Mouse (Mus musculus): ENCODE results near the gene Tmie. TPM values are rescaled to one million over a fixed set of nuclear protein-coding genes. Genes with fewer than 3 reads are reported as not detected.

The Tmie gene
- polyA plus RNA-seq (2015; fragmentation: Nextera tagmentation; extraction: Ambion mirVana), result 15.2 and 18.3 TPM in 2 replicates

DNA sequence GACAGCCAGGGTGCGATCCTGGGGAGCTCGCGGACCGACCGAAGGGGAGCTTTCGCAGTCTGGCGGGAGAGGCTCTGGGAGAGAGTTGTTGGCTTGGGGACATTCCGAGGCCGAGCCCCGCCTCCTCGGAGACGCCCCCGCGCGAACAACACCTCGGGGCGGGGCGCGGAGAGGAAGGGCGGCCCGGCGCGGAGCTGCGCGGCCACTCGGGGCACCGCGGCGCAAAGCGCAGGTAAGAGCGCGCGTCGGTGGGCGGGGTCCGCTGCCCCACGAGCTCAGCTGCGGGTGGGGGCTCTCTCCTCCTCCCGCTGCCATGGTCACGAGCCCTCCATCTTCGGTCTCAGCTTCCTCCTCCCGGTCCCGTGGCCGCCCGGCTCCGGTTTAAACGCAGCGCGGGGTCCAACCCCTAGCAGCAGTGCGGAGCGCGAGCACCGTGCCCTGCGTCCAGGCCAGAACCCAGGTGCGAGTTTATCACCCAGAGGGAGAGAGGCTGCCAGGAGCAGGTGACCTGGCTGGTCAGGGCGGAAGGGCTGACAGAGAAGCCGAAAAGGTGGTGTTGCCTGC lies at the start of gene Tmie:
Gene Tmie (minus strand): TSS at position 116 of the 564 bp plus-strand sequence.

DNA sequence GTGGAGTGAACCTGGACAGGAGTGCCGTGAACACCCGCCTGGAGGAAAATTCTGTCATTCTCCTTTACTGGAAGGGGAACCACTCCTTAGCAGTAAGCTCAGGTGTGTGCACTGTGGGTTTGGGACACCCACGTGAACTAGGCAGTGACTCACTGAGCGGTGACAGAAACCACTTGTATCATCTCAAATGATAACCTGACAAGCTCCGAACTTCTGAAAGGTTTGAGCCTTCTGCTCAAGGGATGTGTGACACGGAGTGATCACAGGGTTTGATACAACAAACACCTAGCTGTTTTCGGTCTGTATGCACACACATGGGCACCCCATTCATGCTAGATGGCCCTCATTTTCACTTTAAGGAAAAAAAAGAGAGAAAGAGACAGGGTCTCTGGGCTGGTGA lies 36.9 kb upstream of the Tmie start, which contains the start of gene Fam240a:
Gene Fam240a (minus strand): TSS at position 76 of the 400 bp plus-strand sequence.

GRCm38 (mm10) chr9:110879191-110879920 lies 557 bp downstream of the Tmie start, which contains the start of gene Als2cl:
Gene Als2cl (plus strand): TSS chr9:110879870.

DNA sequence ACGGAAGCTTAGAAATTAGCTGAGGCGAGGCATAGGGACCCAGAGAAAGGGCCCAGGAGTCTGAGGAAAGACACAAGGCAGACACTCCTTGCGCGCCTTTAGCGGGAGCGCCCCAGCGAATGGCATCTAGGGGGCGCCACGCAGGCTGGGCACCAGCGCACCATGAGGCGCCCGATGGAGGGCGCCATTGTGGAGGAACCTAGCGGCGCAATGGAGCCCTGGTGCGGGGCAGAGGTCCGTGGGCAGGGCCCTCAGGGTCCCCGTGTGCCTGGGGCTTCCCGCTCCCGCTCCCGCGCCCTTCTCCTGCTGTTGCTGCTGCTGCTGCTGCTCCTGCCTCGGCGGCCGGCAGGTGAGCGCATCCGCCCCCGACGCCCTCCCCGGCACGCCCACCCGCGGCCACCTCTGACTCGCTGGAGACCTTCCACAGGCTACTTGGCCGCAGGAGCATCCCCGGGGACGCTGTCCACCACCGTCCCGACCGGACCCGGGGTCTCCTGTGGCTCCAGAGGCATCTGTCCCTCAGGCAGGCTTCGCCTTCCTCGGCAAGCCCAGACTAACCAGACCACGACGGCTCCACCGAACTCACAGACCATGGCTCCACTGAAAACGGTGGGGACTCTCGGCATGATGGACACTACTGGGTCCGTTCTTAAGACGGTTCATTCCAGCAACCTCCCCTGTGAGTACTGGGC lies 22.0 kb downstream of the Tmie start, which contains the start of gene Prss50:
Gene Prss50 (plus strand): TSS at position 187 of the 692 bp plus-strand sequence.

GRCm38 (mm10) chr9:110844206-110844605 lies 35.7 kb downstream of the Tmie start, which contains the start of gene Prss46:
Gene Prss46 (plus strand): TSS chr9:110844506.

DNA sequence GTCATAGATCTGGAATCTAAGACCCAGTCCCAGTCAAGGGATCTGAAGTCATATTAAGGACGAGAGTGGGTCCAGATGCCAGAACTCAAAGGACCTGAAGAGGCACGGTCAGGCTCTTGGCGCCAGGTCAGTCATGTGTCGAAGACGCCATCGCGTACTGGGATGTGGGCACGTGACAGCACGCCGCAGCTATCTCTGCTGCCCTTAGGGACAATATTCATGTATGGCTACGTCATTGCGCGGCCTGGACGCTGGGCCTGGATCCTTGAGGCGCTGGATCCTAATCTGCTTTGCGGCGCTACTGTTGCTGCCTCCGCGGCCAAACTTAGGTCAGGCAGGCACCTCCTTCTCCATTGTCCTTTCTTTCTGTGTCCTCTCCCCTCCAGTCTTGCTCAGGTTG lies 45.5 kb downstream of the Tmie start, which contains the start of gene Prss45:
Gene Prss45 (plus strand): TSS at position 178 of the 400 bp plus-strand sequence.

DNA sequence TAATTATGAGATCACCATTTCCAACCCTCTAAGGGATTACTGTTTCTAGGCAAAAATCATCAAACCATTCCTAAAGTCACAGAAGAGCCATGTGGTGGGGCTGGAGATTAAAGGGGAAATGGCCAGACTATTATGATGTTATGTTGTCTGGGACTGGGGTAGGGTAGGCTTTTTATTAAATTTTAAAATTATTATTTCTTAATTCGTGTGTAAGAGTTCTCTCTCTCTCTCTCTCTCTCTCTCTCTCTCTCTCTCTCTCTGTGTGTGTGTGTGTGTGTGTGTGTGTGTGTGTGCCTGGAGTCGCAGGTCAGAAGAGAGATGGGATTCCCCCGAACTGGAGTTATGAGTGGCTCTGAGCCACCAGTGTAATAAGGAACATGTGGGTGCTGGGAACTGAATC lies 53.5 kb downstream of the Tmie start, which contains the start of gene Prss43:
Gene Prss43 (plus strand): TSS at position 301 of the 400 bp plus-strand sequence.

Small RNA genes lying within 50 kb of the gene (microRNA-seq; reads per million reads assigned to microRNA genes)
- gene Gm24269, result not detected

Other genes with a start within 250 kb of the Tmie start
- 3.2 and 4.8 TPM in 2 replicates for gene Nbeal2, start 226.0 kb downstream of the Tmie start, polyA plus RNA-seq (2015; fragmentation: Nextera tagmentation; extraction: Ambion mirVana)
- 101 and 106 TPM in 2 replicates for gene Ccdc12, start 223.6 kb downstream of the Tmie start, polyA plus RNA-seq (2015; fragmentation: Nextera tagmentation; extraction: Ambion mirVana)
- gene Myl3, start 138.3 kb downstream of the Tmie start, polyA plus RNA-seq (2015; fragmentation: Nextera tagmentation; extraction: Ambion mirVana), result 0.68 and 1.3 TPM in 2 replicates
- 15.6 and 16.3 TPM in 2 replicates for gene Pth1r, start 133.0 kb downstream of the Tmie start, polyA plus RNA-seq (2015; fragmentation: Nextera tagmentation; extraction: Ambion mirVana)
- not detected in 2 replicates for gene Prss42, start 81.9 kb downstream of the Tmie start, polyA plus RNA-seq (2015; fragmentation: Nextera tagmentation; extraction: Ambion mirVana)
- gene Prss44, start 66.1 kb downstream of the Tmie start, polyA plus RNA-seq (2015; fragmentation: Nextera tagmentation; extraction: Ambion mirVana), result 0.23 TPM in 1 of 2 replicates, not detected in the other
- gene Prss43, start 53.4 kb downstream of the Tmie start, polyA plus RNA-seq (2015; fragmentation: Nextera tagmentation; extraction: Ambion mirVana), result 0.14 TPM in 1 of 2 replicates, not detected in the other
- gene Prss45, start 45.5 kb downstream of the Tmie start, polyA plus RNA-seq (2015; fragmentation: Nextera tagmentation; extraction: Ambion mirVana), result 0.13 TPM in 1 of 2 replicates, not detected in the other
- gene Prss46, start 35.6 kb downstream of the Tmie start, polyA plus RNA-seq (2015; fragmentation: Nextera tagmentation; extraction: Ambion mirVana), result not detected in 2 replicates
- 1.5 and 2.2 TPM in 2 replicates for gene Prss50, start 22.1 kb downstream of the Tmie start, polyA plus RNA-seq (2015; fragmentation: Nextera tagmentation; extraction: Ambion mirVana)
- gene Als2cl, start 243 bp downstream of the Tmie start, polyA plus RNA-seq (2015; fragmentation: Nextera tagmentation; extraction: Ambion mirVana), result 5.5 and 6.2 TPM in 2 replicates
- gene Fam240a, start 36.7 kb upstream of the Tmie start, polyA plus RNA-seq (2015; fragmentation: Nextera tagmentation; extraction: Ambion mirVana), result not detected in 2 replicates
- gene Tdgf1, start 66.0 kb upstream of the Tmie start, polyA plus RNA-seq (2015; fragmentation: Nextera tagmentation; extraction: Ambion mirVana), result 1.9 and 2.5 TPM in 2 replicates
- 3.9 TPM in 2 replicates for gene Lrrc2, start 71.4 kb upstream of the Tmie start, polyA plus RNA-seq (2015; fragmentation: Nextera tagmentation; extraction: Ambion mirVana)
- not detected in 2 replicates for gene Rtp3, start 110.5 kb upstream of the Tmie start, polyA plus RNA-seq (2015; fragmentation: Nextera tagmentation; extraction: Ambion mirVana)
- 0.45 and 0.98 TPM in 2 replicates for gene Ltf, start 139.2 kb upstream of the Tmie start, polyA plus RNA-seq (2015; fragmentation: Nextera tagmentation; extraction: Ambion mirVana)
- gene Ccrl2, start 177.4 kb upstream of the Tmie start, polyA plus RNA-seq (2015; fragmentation: Nextera tagmentation; extraction: Ambion mirVana), result 1.4 and 1.8 TPM in 2 replicates
- gene Lrrfip2, start 237.5 kb upstream of the Tmie start, polyA plus RNA-seq (2015; fragmentation: Nextera tagmentation; extraction: Ambion mirVana), result 38.7 and 42.1 TPM in 2 replicates

Measured in neural tube, postnatal 0 days (tissue).